Mouse (Mus musculus) liver, embryonic 14.5 days (tissue): ENCODE data around the gene Ptrh2.

Experiments
- CTCF ChIP-seq: IDR thresholded peaks from 2 replicates; pipeline ENCODE4 v1.5.1; 2016; ENCODE audit warnings: antibody characterized with exemption, low read depth, control low read depth
- EP300 ChIP-seq: IDR thresholded peaks from 2 replicates; pipeline ENCODE4 v1.6.1; 2016; ENCODE audit warnings: antibody characterized with exemption, low read depth

GRCm38 (mm10) chr11:86681423-86681822 lies 2.4 kb upstream of the Ptrh2 start:
- TF ChIP-seq EP300 (no peak), CTCF (no peak)
